Mouse (Mus musculus) liver, embryonic 14.5 days (tissue): Measurements from ENCODE around the gene Kalrn. TPM values are rescaled to one million over a fixed set of nuclear protein-coding genes. Genes with fewer than 3 reads are reported as not detected.

Experiments
- ATAC-seq: fragments of 200-750 bp; cut with Nextera tagmentation; 2 replicates; pipeline ENCODE4 v1.8.0; 2017; ENCODE audit warnings: moderate number of reproducible peaks, mild to moderate bottlenecking, moderate library complexity; ENCODE audit not compliant: insufficient read depth
- DNase-seq, 3 experiments: peaks; one replicate each; pipeline ENCODE4 v3.0.0-alpha.2; 2012 to 2013; ENCODE audit warnings: low read depth in 3 of 3, low spot score in 3 of 3
- H3K27ac ChIP-seq: fragments of 300-500 bp; sonication (generic); 2 replicates; pipeline ENCODE4 v1.5.1; 2014; ENCODE audit warnings: moderate library complexity, mild to moderate bottlenecking, control low read depth, inconsistent platforms
- H3K27me3 ChIP-seq: fragments of 300-500 bp; sonication (generic); 2 replicates; pipeline ENCODE4 v1.6.1; 2014; ENCODE audit warnings: mild to moderate bottlenecking, low read length, moderate library complexity; ENCODE audit not compliant: control insufficient read depth, insufficient read depth
- H3K36me3 ChIP-seq: fragments of 300-500 bp; sonication (generic); replicated peaks from 2 replicates; pipeline ENCODE4 v1.6.1; 2014; ENCODE audit warnings: low read depth; ENCODE audit not compliant: control insufficient read depth, insufficient read depth
- H3K4me1 ChIP-seq, 2 experiments: fragments of 200-500 bp in 1 of 2; fragments of 300-500 bp in 1 of 2; sonication (generic) in 1 of 2; replicated peaks; 2 replicates each; pipeline ENCODE4 v1.6.1; 2012 to 2014; ENCODE audit warnings: antibody characterized with exemption in 1 of 2, inconsistent platforms in 1 of 2, low read length in 1 of 2; ENCODE audit not compliant: control insufficient read depth in 2 of 2, insufficient read depth in 2 of 2
- H3K4me2 ChIP-seq: fragments of 300-500 bp; sonication (generic); 2 replicates; pipeline ENCODE4 v1.6.1; 2014; ENCODE audit warnings: low read depth, mild to moderate bottlenecking, control low read depth, moderate library complexity
- H3K4me3 ChIP-seq, 2 experiments: fragments of 200-500 bp in 1 of 2; fragments of 300-500 bp in 1 of 2; sonication (generic) in 1 of 2; 2 replicates each; pipeline ENCODE4 v1.5.1; 2012 to 2014; ENCODE audit warnings: low read depth in 2 of 2, low read length in 2 of 2, mild to moderate bottlenecking in 2 of 2, control low read depth in 1 of 2, inconsistent platforms in 1 of 2, moderate library complexity in 1 of 2; ENCODE audit not compliant: insufficient read depth in 1 of 2
- H3K9ac ChIP-seq: fragments of 300-500 bp; sonication (generic); replicated peaks from 2 replicates; pipeline ENCODE4 v1.6.1; 2014; ENCODE audit warnings: mild to moderate bottlenecking, control low read depth, moderate library complexity
- H3K9me3 ChIP-seq: fragments of 300-500 bp; sonication (generic); 2 replicates; pipeline ENCODE4 v1.6.1; 2016; ENCODE audit warnings: low read length, mixed read lengths; ENCODE audit not compliant: control insufficient read depth
- CTCF ChIP-seq: IDR thresholded peaks from 2 replicates; pipeline ENCODE4 v1.5.1; 2016; ENCODE audit warnings: antibody characterized with exemption, low read depth, control low read depth
- EP300 ChIP-seq: IDR thresholded peaks from 2 replicates; pipeline ENCODE4 v1.6.1; 2016; ENCODE audit warnings: antibody characterized with exemption, low read depth
- WGBS: fragments of 180-500 bp; shearing (Covaris S2); extraction: QIAGEN DNeasy Blood & Tissue Kit; methylation state at CpG from one replicate; pipeline ENCODE4 v1.1.7; 2014; ENCODE audit not compliant: insufficient replicate concordance; 5-methylcytosine and 5-hydroxymethylcytosine counted together
- polyA plus RNA-seq, 2 experiments: library from polyadenylated mRNA; depleted of rRNA in 1 of 2; stranded (reverse) in 1 of 2; unstranded in 1 of 2; fragments of >200 nt; fragmentation: Nextera tagmentation in 1 of 2; extraction: Ambion mirVana in 1 of 2; gene quantifications; 2 replicates each; pipeline versions ENCODE4 v1.2.1 to v1.2.3; 2012 to 2014

Gene Kalrn
- polyA plus RNA-seq, 2 experiments, result 7.2 to 8.5 TPM

GRCm38 (mm10) chr16:34322546-34322945, 250.8 kb downstream of the Kalrn start:
- H3K27ac ChIP-seq, result no peak overlapping the region
- no peaks in the 10 kb centered on the region for H3K9me3 ChIP-seq
- no peak overlapping the region for H3K9ac ChIP-seq
- peaks cover 0 to 6% of the 10 kb centered on the region in 2 experiments; a peak in 1 of 4 replicates for H3K4me1 ChIP-seq
- ATAC-seq (no peak), DNase-seq (peak in 1 of 3 experiments; percentile 10)
- TF ChIP-seq CTCF (peak; percentile 77), EP300 (no peak)
- no peaks in the 10 kb centered on the region for H3K27me3 ChIP-seq
- no peaks in the 10 kb centered on the region for H3K36me3 ChIP-seq
- H3K4me3 ChIP-seq, result no peak overlapping the region
- no peak overlapping the region for H3K4me2 ChIP-seq
- WGBS, result 14% methylated on average over 4 of the region's 4 CpGs

GRCm38 (mm10) chr16:34321066-34321790, 252.1 kb downstream of the Kalrn start:
- no peak overlapping the region for H3K4me2 ChIP-seq
- WGBS, result 46% methylated on average over 4 of the region's 4 CpGs
- H3K9ac ChIP-seq, result no peak overlapping the region

GRCm38 (mm10) chr16:34320023-34320800, 253.1 kb downstream of the Kalrn start:
- Histone ChIP-seq H3K4me2 (no peak overlapping the region), H3K36me3 (no peaks in the 10 kb centered on the region), H3K4me3 (no peak overlapping the region), H3K27ac (no peak overlapping the region), H3K4me1 (peaks cover 0 to under 1% of the 10 kb centered on the region in 2 experiments; a peak in 1 of 4 replicates), H3K9me3 (no peaks in the 10 kb centered on the region), H3K27me3 (no peaks in the 10 kb centered on the region), H3K9ac (no peak overlapping the region)
- 69% methylated on average over 11 of the region's 11 CpGs for WGBS
- ATAC-seq (no peak), DNase-seq (no peak)
- TF ChIP-seq CTCF (no peak), EP300 (no peak)

More at GRCm38 (mm10) chr16:34321066-34321790, 252.1 kb downstream of the Kalrn start:
- Histone ChIP-seq H3K9me3 (no peaks in the 10 kb centered on the region), H3K27ac (no peak overlapping the region), H3K4me3 (no peak overlapping the region), H3K27me3 (no peaks in the 10 kb centered on the region), H3K36me3 (no peaks in the 10 kb centered on the region), H3K4me1 (peaks cover 0 to 6% of the 10 kb centered on the region in 2 experiments; a peak in 1 of 4 replicates)
- DNase-seq (no peak), ATAC-seq (no peak)
- TF ChIP-seq EP300, result no peak
- no peak for TF ChIP-seq CTCF

- ATAC-seq, result no peak
- H3K27me3 ChIP-seq, result no peaks in the 10 kb centered on the region
- TF ChIP-seq CTCF (no peak), EP300 (no peak)
Measured at GRCm38 (mm10) chr16:34317110-34317509, 256.2 kb downstream of the Kalrn start.

GRCm38 (mm10) chr16:34316253-34316652, 257.1 kb downstream of the Kalrn start:
- Histone ChIP-seq H3K4me2 (no peak overlapping the region), H3K27ac (no peak overlapping the region), H3K36me3 (no peaks in the 10 kb centered on the region), H3K27me3 (no peaks in the 10 kb centered on the region), H3K9me3 (no peaks in the 10 kb centered on the region), H3K4me3 (no peak overlapping the region), H3K9ac (no peak overlapping the region), H3K4me1 (no peaks in the 10 kb centered on the region)
- 69% methylated on average over 10 of the region's 10 CpGs for WGBS
- no peak for DNase-seq
- ATAC-seq, result no peak
- no peak for TF ChIP-seq EP300
- TF ChIP-seq CTCF, result no peak

More at GRCm38 (mm10) chr16:34317110-34317509, 256.2 kb downstream of the Kalrn start:
- Histone ChIP-seq H3K4me2 (no peak overlapping the region), H3K36me3 (no peaks in the 10 kb centered on the region), H3K9ac (no peak overlapping the region), H3K4me1 (no peaks in the 10 kb centered on the region), H3K4me3 (no peak overlapping the region), H3K27ac (no peak overlapping the region), H3K9me3 (no peaks in the 10 kb centered on the region)
- WGBS, result 27% methylated on average over 3 of the region's 3 CpGs
- DNase-seq, result no peak
